Mouse (Mus musculus) CH12.LX (cell line): ENCODE measurements around the gene 6330409D20Rik. TPM values are rescaled to one million over a fixed set of nuclear protein-coding genes. Genes with fewer than 3 reads are reported as not detected.

Experiments
- DNase-seq: peaks from one replicate; pipeline ENCODE4 v3.0.0-alpha.2; 2013; ENCODE audit errors: extremely low read depth
- H3K27ac ChIP-seq: 2 replicates; pipeline ENCODE4 v1.5.1; 2012; ENCODE audit warnings: low read depth, mild to moderate bottlenecking, control low read depth, moderate library complexity; ENCODE audit not compliant: insufficient read depth
- H3K27me3 ChIP-seq: replicated peaks from 2 replicates; pipeline ENCODE3; 2012; ENCODE audit warnings: inconsistent platforms
- H3K36me3 ChIP-seq, 2 experiments: replicated peaks in 1 of 2; 2 replicates each; pipeline versions ENCODE3 to v1.6.1; 2012; ENCODE audit warnings: inconsistent platforms in 1 of 2, low read length in 1 of 2, mild to moderate bottlenecking in 1 of 2, mixed read lengths in 1 of 2, moderate library complexity in 1 of 2; ENCODE audit not compliant: control insufficient read depth in 1 of 2, insufficient read depth in 1 of 2
- H3K4me1 ChIP-seq, 2 experiments: 2 replicates each; pipeline ENCODE4 v1.6.1; 2012; ENCODE audit warnings: inconsistent platforms in 1 of 2, moderate library complexity in 1 of 2; ENCODE audit not compliant: insufficient read depth in 2 of 2, control insufficient read depth in 1 of 2
- H3K4me2 ChIP-seq: 2 replicates; pipeline ENCODE4 v1.6.1; 2012; ENCODE audit warnings: low read depth, mild to moderate bottlenecking, control low read depth; ENCODE audit not compliant: poor library complexity, insufficient read depth, severe bottlenecking
- H3K4me3 ChIP-seq, 3 experiments: fragments of 150-350 bp in 1 of 3; sonication (generic) in 1 of 3; replicated peaks in 1 of 3; 2 replicates each; pipeline versions ENCODE3 to v1.5.1; 2011 to 2012; ENCODE audit warnings: low read depth in 2 of 3, low read length in 2 of 3, mild to moderate bottlenecking in 2 of 3, moderate library complexity in 2 of 3, control low read depth in 1 of 3, improper control_type of control experiment in 1 of 3, inconsistent platforms in 1 of 3, mixed read lengths in 1 of 3; ENCODE audit not compliant: poor library complexity in 1 of 3
- H3K79me2 ChIP-seq: replicated peaks from 2 replicates; pipeline ENCODE4 v1.6.1; 2012; ENCODE audit warnings: mild to moderate bottlenecking, moderate library complexity; ENCODE audit not compliant: control insufficient read depth, poor library complexity, insufficient read depth, severe bottlenecking; ENCODE audit errors: extremely low read depth
- H3K9ac ChIP-seq: 2 replicates; pipeline ENCODE4 v1.6.1; 2012; ENCODE audit warnings: low read depth, mild to moderate bottlenecking, control low read depth, moderate library complexity; ENCODE audit not compliant: insufficient read depth
- H3K9me3 ChIP-seq: replicated peaks from 2 replicates; pipeline ENCODE3; 2012; ENCODE audit warnings: low read length, inconsistent platforms, mixed read lengths
- BHLHE40 ChIP-seq: IDR thresholded peaks from 2 replicates; pipeline ENCODE4 v1.6.1; 2011; ENCODE audit warnings: mild to moderate bottlenecking, low read depth, low read length, improper control_type of control experiment
- CHD1 ChIP-seq: IDR thresholded peaks from 2 replicates; pipeline ENCODE4 v1.6.1; 2012; ENCODE audit warnings: low read depth, low read length, improper control_type of control experiment, inconsistent platforms
- E2F4 ChIP-seq: IDR thresholded peaks from 2 replicates; pipeline ENCODE4 v1.6.1; 2011; ENCODE audit warnings: low read depth, low read length, improper control_type of control experiment; ENCODE audit not compliant: insufficient replicate concordance
- ELF1 ChIP-seq: IDR thresholded peaks from 2 replicates; pipeline ENCODE4 v1.6.1; 2014; ENCODE audit warnings: low read depth, mild to moderate bottlenecking, inconsistent platforms, low read length, improper control_type of control experiment
- EP300 ChIP-seq: IDR thresholded peaks from 2 replicates; pipeline ENCODE4 v1.6.1; 2011; ENCODE audit warnings: low read length, improper control_type of control experiment
- ETS1 ChIP-seq: conservative IDR thresholded peaks from 2 replicates; pipeline ENCODE4 v1.6.1; 2012; ENCODE audit warnings: low read depth, mild to moderate bottlenecking, inconsistent platforms, low read length, improper control_type of control experiment, moderate library complexity
- GABPA ChIP-seq: IDR thresholded peaks from 2 replicates; pipeline ENCODE4 v1.6.1; 2012; ENCODE audit warnings: low read depth, low read length, improper control_type of control experiment, inconsistent platforms; ENCODE audit not compliant: insufficient replicate concordance
- IRF4 ChIP-seq: IDR thresholded peaks from 2 replicates; pipeline ENCODE4 v1.6.1; 2014; ENCODE audit warnings: low read depth, mild to moderate bottlenecking, inconsistent platforms, low read length, improper control_type of control experiment
- MAZ ChIP-seq: IDR thresholded peaks from 2 replicates; pipeline ENCODE4 v1.6.1; 2012; ENCODE audit warnings: low read depth, mild to moderate bottlenecking, inconsistent platforms, low read length, improper control_type of control experiment, moderate library complexity
- MEF2A ChIP-seq: IDR thresholded peaks from 2 replicates; pipeline ENCODE4 v1.6.1; 2014; ENCODE audit warnings: low read depth, mild to moderate bottlenecking, inconsistent platforms, low read length, improper control_type of control experiment, borderline replicate concordance
- MXI1 ChIP-seq: IDR thresholded peaks from 2 replicates; pipeline ENCODE4 v1.6.1; 2011; ENCODE audit warnings: mild to moderate bottlenecking, low read depth, low read length, improper control_type of control experiment
- MYC ChIP-seq: IDR thresholded peaks from 2 replicates; pipeline ENCODE4 v1.6.1; 2011; ENCODE audit warnings: low read depth, mild to moderate bottlenecking, improper control_type of control experiment, low read length
- NELFE ChIP-seq: IDR thresholded peaks from 2 replicates; pipeline ENCODE4 v1.6.1; 2011; ENCODE audit warnings: low read depth, low read length, improper control_type of control experiment
- PAX5 ChIP-seq: IDR thresholded peaks from 2 replicates; pipeline ENCODE4 v1.6.1; 2012; ENCODE audit warnings: low read length, inconsistent platforms, mixed read lengths
- POLR2A ChIP-seq: IDR thresholded peaks from 2 replicates; pipeline ENCODE4 v1.6.1; 2011; ENCODE audit warnings: low read depth, mild to moderate bottlenecking, improper control_type of control experiment, low read length
- POLR2AphosphoS2 ChIP-seq: IDR thresholded peaks from 2 replicates; pipeline ENCODE4 v1.6.1; 2011; ENCODE audit warnings: low read depth, low read length, improper control_type of control experiment
- RAD21 ChIP-seq: IDR thresholded peaks from 2 replicates; pipeline ENCODE4 v1.6.1; 2011; ENCODE audit warnings: low read depth, mild to moderate bottlenecking, low read length, improper control_type of control experiment, moderate library complexity
- TBP ChIP-seq: conservative IDR thresholded peaks from 2 replicates; pipeline ENCODE4 v1.6.1; 2011; ENCODE audit warnings: low read depth, low read length, improper control_type of control experiment
- UBTF ChIP-seq: IDR thresholded peaks from 2 replicates; pipeline ENCODE4 v1.6.1; 2012; ENCODE audit warnings: low read depth, mild to moderate bottlenecking, inconsistent platforms, low read length, improper control_type of control experiment, moderate library complexity
- USF1 ChIP-seq: IDR thresholded peaks from 2 replicates; pipeline ENCODE4 v1.6.1; 2014; ENCODE audit warnings: low read depth, mild to moderate bottlenecking, inconsistent platforms, low read length, improper control_type of control experiment
- ZC3H11A ChIP-seq: IDR thresholded peaks from 2 replicates; pipeline ENCODE4 v1.6.1; 2012; ENCODE audit warnings: low read depth, mild to moderate bottlenecking, inconsistent platforms, low read length, improper control_type of control experiment
- ZKSCAN1 ChIP-seq: IDR thresholded peaks from 2 replicates; pipeline ENCODE4 v1.6.1; 2012; ENCODE audit warnings: low read depth, inconsistent platforms, low read length, improper control_type of control experiment, borderline replicate concordance
- ZMIZ1 ChIP-seq: IDR thresholded peaks from 2 replicates; pipeline ENCODE4 v1.6.1; 2012; ENCODE audit warnings: low read depth, mild to moderate bottlenecking, inconsistent platforms, low read length, improper control_type of control experiment
- ZNF384 ChIP-seq: IDR thresholded peaks from 2 replicates; pipeline ENCODE4 v1.6.1; 2012; ENCODE audit warnings: low read depth, low read length, improper control_type of control experiment, inconsistent platforms
- dilution Hi-C: fragments of 300-500 bp; cut with MboI; formaldehyde crosslinking; loops from 2 replicates; pipeline ENCODE4 v1.14.3; 2020; ENCODE audit warnings: low sequenced_read_pairs; ENCODE audit not compliant: extremely low pct_unique_long_range_greater_than_20kb, extremely low pct_ligation_motif_present
- in situ Hi-C: fragments of 300-500 bp; cut with MboI; formaldehyde crosslinking; loops from 3 replicates; pipeline ENCODE4 v1.14.3; 2019; ENCODE audit warnings: low sequenced_read_pairs, low pct_ligation_motif_present, low pct_unique_long_range_greater_than_20kb, mixed read lengths
- polyA plus RNA-seq: library from polyadenylated mRNA; unstranded; fragments of >175 nt; gene quantifications from 2 replicates; pipeline ENCODE4 v1.2.1, GENCODE M21; 2012; ENCODE audit warnings: low read depth; ENCODE audit not compliant: insufficient read length
- total RNA-seq, 2 experiments: library from RNA; depleted of rRNA; stranded (reverse); fragments of 300-350 nt in 1 of 2; fragments of >200 nt in 1 of 2; gene quantifications; 2 replicates each; pipeline ENCODE4 v1.2.3; 2012 to 2014

6330409D20Rik gene
- total and polyA plus RNA-seq, 3 experiments, result 0.46 TPM; not detected in 2

DNA sequence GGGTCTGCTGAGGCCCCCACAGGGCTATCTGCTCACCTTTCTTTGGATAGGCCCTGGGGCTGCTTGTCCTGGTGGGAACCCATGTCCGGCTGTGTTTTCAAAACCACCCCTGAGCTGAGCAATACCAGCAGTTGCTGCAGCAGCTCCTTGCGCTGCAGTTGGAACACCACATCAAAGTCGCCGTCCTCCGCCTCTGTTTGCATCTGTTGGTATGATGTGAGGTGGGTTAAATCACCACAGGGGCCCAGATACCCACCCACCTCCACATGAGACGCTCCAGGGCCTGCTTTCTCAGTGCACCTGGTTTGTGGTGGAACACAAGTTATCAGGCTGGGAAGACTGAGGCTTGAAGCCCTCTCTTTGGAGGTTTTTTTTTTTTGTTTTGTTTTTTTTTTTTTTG lies 37.3 kb upstream of the 6330409D20Rik start:
- DNase-seq, result no peak
- H3K4me2 ChIP-seq, result no peak overlapping the region
- H3K79me2 ChIP-seq, result no peaks in the 10 kb centered on the region
- H3K9me3 ChIP-seq, result no peaks in the 10 kb centered on the region
- in situ Hi-C loops, result loop anchor here (5.0 to 10.0 kb wide), 2 partner anchors 74 to 157 kb away; no protein-coding TSS in a partner anchor
- no peak overlapping the region for H3K9ac ChIP-seq
- TF ChIP-seq NELFE (no peak), PAX5 (no peak), USF1 (no peak), IRF4 (no peak), EP300 (no peak), TBP (no peak), E2F4 (no peak), UBTF (no peak), ZC3H11A (no peak), ZKSCAN1 (no peak), MYC (no peak), GABPA (no peak), BHLHE40 (no peak), ZMIZ1 (no peak), ETS1 (no peak), MEF2A (no peak), MAZ (no peak), POLR2A (no peak)
- H3K4me3 ChIP-seq, result no peak overlapping the region
- no peak overlapping the region for H3K27ac ChIP-seq
- peaks cover 0 to 23% of the 10 kb centered on the region in 2 experiments for H3K36me3 ChIP-seq
- dilution Hi-C loops, result no loop called here
- peaks cover 10% of the 10 kb centered on the region for H3K27me3 ChIP-seq
- H3K4me1 ChIP-seq, result peaks cover 7 to 30% of the 10 kb centered on the region in 2 experiments

DNA sequence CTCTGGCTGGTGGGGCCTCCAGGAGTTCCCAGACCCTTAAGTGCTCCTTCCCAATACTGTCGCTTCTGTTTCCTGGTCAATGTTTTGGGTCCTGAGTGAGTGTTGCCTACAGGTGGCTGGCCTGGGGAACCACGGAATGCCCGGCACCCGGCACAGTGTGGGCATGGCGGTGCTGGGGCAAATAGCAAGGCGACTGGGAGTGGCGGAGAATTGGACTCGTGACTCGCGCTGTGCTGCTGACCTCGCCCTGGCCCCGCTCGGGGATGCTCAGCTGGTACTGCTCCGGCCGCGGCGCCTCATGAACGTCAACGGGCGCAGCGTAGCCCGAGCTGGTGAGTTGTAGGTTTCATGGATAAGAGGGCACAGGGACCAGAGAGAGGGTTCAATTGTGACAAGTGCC lies 35.4 kb upstream of the 6330409D20Rik start:
- peak overlapping the region; percentile 22; the same call in 1 of the 2 replicates for H3K9ac ChIP-seq
- in situ Hi-C loops, result loop anchor here (5.0 to 10.0 kb wide), 2 partner anchors 76 to 159 kb away; no protein-coding TSS in a partner anchor
- peaks cover 18 to 27% of the 10 kb centered on the region in 2 experiments for H3K4me1 ChIP-seq
- H3K4me3 ChIP-seq, result peak overlapping the region in 2 of 3 experiments; percentile 60 to 71
- peaks cover 0 to 23% of the 10 kb centered on the region in 2 experiments for H3K36me3 ChIP-seq
- no peak for DNase-seq
- peaks cover 10% of the 10 kb centered on the region for H3K27me3 ChIP-seq
- no peaks in the 10 kb centered on the region for H3K79me2 ChIP-seq
- no peaks in the 10 kb centered on the region for H3K9me3 ChIP-seq
- TF ChIP-seq RAD21 (no peak), E2F4 (no peak), POLR2AphosphoS2 (no peak), ELF1 (no peak), UBTF (no peak), PAX5 (no peak), POLR2A (no peak), CHD1 (no peak), TBP (no peak), ZNF384 (no peak), MXI1 (no peak)
- TF ChIP-seq, all 38 proteins: peak for 0
- dilution Hi-C loops, result no loop called here
- no peak overlapping the region for H3K27ac ChIP-seq
- H3K4me2 ChIP-seq, result peak overlapping the region; percentile 44
